Mouse (Mus musculus) MEL (cell line): ENCODE data around the gene Dnal4. TPM values are rescaled to one million over a fixed set of nuclear protein-coding genes. Genes with fewer than 3 reads are reported as not detected.

Experiments used
- DNase-seq: peaks from one replicate; pipeline ENCODE4 v3.0.0; 2011; ENCODE audit warnings: low read depth, low spot score
- H3K27ac ChIP-seq: 2 replicates; pipeline ENCODE4 v1.5.1; 2012; ENCODE audit warnings: low read depth, mild to moderate bottlenecking, control low read depth, low read length, moderate library complexity; ENCODE audit not compliant: control insufficient read depth
- H3K27me3 ChIP-seq, 2 experiments: fragments of 150-350 bp in 1 of 2; sonication (generic) in 1 of 2; 2 replicates each; pipeline ENCODE4 v1.6.1; 2012; ENCODE audit warnings: low read length in 2 of 2, mild to moderate bottlenecking in 2 of 2, improper control_type of control experiment in 1 of 2, moderate library complexity in 1 of 2; ENCODE audit not compliant: insufficient read depth in 2 of 2, control insufficient read depth in 1 of 2
- H3K36me3 ChIP-seq, 2 experiments: 2 replicates each; pipeline ENCODE4 v1.6.1; 2012 to 2014; ENCODE audit warnings: low read length in 2 of 2, improper control_type of control experiment in 1 of 2, inconsistent platforms in 1 of 2, mild to moderate bottlenecking in 1 of 2; ENCODE audit not compliant: insufficient read depth in 2 of 2, control insufficient read depth in 1 of 2
- H3K4me1 ChIP-seq, 2 experiments: fragments of 150-350 bp in 1 of 2; sonication (generic) in 1 of 2; 2 replicates each; pipeline ENCODE4 v1.6.1; 2012; ENCODE audit warnings: low read length in 2 of 2, improper control_type of control experiment in 1 of 2, mild to moderate bottlenecking in 1 of 2; ENCODE audit not compliant: insufficient read depth in 2 of 2, control insufficient read depth in 1 of 2
- H3K4me3 ChIP-seq, 2 experiments: fragments of 150-350 bp in 1 of 2; sonication (generic) in 1 of 2; 2 replicates each; pipeline ENCODE4 v1.5.1; 2012; ENCODE audit warnings: low read depth in 2 of 2, low read length in 2 of 2, mild to moderate bottlenecking in 2 of 2, moderate library complexity in 2 of 2, control low read depth in 1 of 2, improper control_type of control experiment in 1 of 2; ENCODE audit not compliant: control insufficient read depth in 1 of 2, insufficient read depth in 1 of 2
- H3K79me2 ChIP-seq: 2 replicates; pipeline ENCODE4 v1.6.1; 2012; ENCODE audit warnings: mild to moderate bottlenecking, low read length, moderate library complexity; ENCODE audit not compliant: control insufficient read depth, poor library complexity, insufficient read depth
- H3K9ac ChIP-seq: 2 replicates; pipeline ENCODE4 v1.6.1; 2012; ENCODE audit warnings: low read depth, mild to moderate bottlenecking, control low read depth, low read length, moderate library complexity; ENCODE audit not compliant: control insufficient read depth, poor library complexity, severe bottlenecking
- H3K9me3 ChIP-seq: fragments of 150-350 bp; sonication (generic); replicated peaks from 2 replicates; pipeline ENCODE4 v1.6.1; 2012; ENCODE audit warnings: mild to moderate bottlenecking, low read length, improper control_type of control experiment, moderate library complexity; ENCODE audit not compliant: insufficient read depth
- CTCF ChIP-seq, 3 experiments: IDR thresholded peaks in 2 of 3; conservative IDR thresholded peaks in 1 of 3; 2 replicates each; pipeline ENCODE4 v1.5.1; 2011 to 2012; ENCODE audit warnings: low read length in 3 of 3, low read depth in 2 of 3, mild to moderate bottlenecking in 2 of 3, improper control_type of control experiment in 1 of 3, inconsistent platforms in 1 of 3, mixed read lengths in 1 of 3, moderate library complexity in 1 of 3; ENCODE audit not compliant: control insufficient read depth in 1 of 3, insufficient read depth in 1 of 3, poor library complexity in 1 of 3, severe bottlenecking in 1 of 3
- ELF1 ChIP-seq: IDR thresholded peaks from 2 replicates; pipeline ENCODE4 v1.6.1; 2014; ENCODE audit warnings: low read depth, mild to moderate bottlenecking, inconsistent platforms, low read length, improper control_type of control experiment, moderate library complexity
- EP300 ChIP-seq, 2 experiments: IDR thresholded peaks; 2 replicates each; pipeline ENCODE4 v1.6.1; 2011; ENCODE audit warnings: improper control_type of control experiment in 2 of 2, low read length in 2 of 2, low read depth in 1 of 2, mild to moderate bottlenecking in 1 of 2
- GATA1 ChIP-seq: IDR thresholded peaks from 2 replicates; pipeline ENCODE4 v1.6.1; 2011; ENCODE audit warnings: low read depth, low read length, improper control_type of control experiment
- KAT2A ChIP-seq: conservative IDR thresholded peaks from 2 replicates; pipeline ENCODE4 v1.6.1; 2012; ENCODE audit warnings: low read depth, low read length, improper control_type of control experiment, inconsistent platforms
- MXI1 ChIP-seq: IDR thresholded peaks from 2 replicates; pipeline ENCODE4 v1.6.1; 2011; ENCODE audit warnings: mild to moderate bottlenecking, low read depth, low read length, improper control_type of control experiment
- MYB ChIP-seq: IDR thresholded peaks from 2 replicates; pipeline ENCODE4 v1.6.1; 2011; ENCODE audit warnings: mild to moderate bottlenecking, low read depth, low read length, improper control_type of control experiment
- MYC ChIP-seq: IDR thresholded peaks from 2 replicates; pipeline ENCODE4 v1.6.1; 2011; ENCODE audit warnings: low read depth, mild to moderate bottlenecking, low read length, improper control_type of control experiment, moderate library complexity
- NELFE ChIP-seq: IDR thresholded peaks from 2 replicates; pipeline ENCODE4 v1.6.1; 2011; ENCODE audit warnings: low read depth, low read length, improper control_type of control experiment
- POLR2AphosphoS2 ChIP-seq: IDR thresholded peaks from 2 replicates; pipeline ENCODE4 v1.6.1; 2011; ENCODE audit warnings: low read length, improper control_type of control experiment
- TCF12 ChIP-seq: IDR thresholded peaks from 2 replicates; pipeline ENCODE4 v1.6.1; 2014; ENCODE audit warnings: low read depth, mild to moderate bottlenecking, inconsistent platforms, low read length, improper control_type of control experiment, moderate library complexity
- USF1 ChIP-seq: IDR thresholded peaks from 2 replicates; pipeline ENCODE4 v1.6.1; 2014; ENCODE audit warnings: low read depth, mild to moderate bottlenecking, inconsistent platforms, low read length, improper control_type of control experiment, moderate library complexity
- USF2 ChIP-seq, 2 experiments: IDR thresholded peaks; 2 replicates each; pipeline ENCODE4 v1.6.1; 2011 to 2012; ENCODE audit warnings: improper control_type of control experiment in 2 of 2, low read length in 2 of 2, borderline replicate concordance in 1 of 2, inconsistent platforms in 1 of 2, low read depth in 1 of 2, mild to moderate bottlenecking in 1 of 2; ENCODE audit not compliant: insufficient read depth in 1 of 2
- polyA plus RNA-seq, 2 experiments: library from polyadenylated mRNA; stranded (reverse) in 1 of 2; unstranded in 1 of 2; fragments of >175 nt in 1 of 2; fragments of >200 nt in 1 of 2; gene quantifications; 2 replicates each; pipeline versions ENCODE4 v1.2.1 to v1.2.4; 2012; ENCODE audit warnings: low replicate concordance in 2 of 2, low read depth in 1 of 2; ENCODE audit not compliant: insufficient read length in 2 of 2, insufficient read depth in 1 of 2, missing spikeins in 1 of 2
- total RNA-seq: library from RNA; depleted of rRNA; stranded (reverse); fragments of 300-350 nt; gene quantifications from 2 replicates; pipeline ENCODE4 v1.2.3, GENCODE M21; 2012; rRNA removed

Dnal4 gene
- 14.7 and 19.5 TPM in 2 replicates for total RNA-seq
- polyA plus RNA-seq: 10 to 100 TPM in 1 of 2 experiments, not detected in 1; 30.0 TPM

- H3K27me3 ChIP-seq: no peaks in the 10 kb centered on the region; a peak in 1 of 4 replicates
- no peak for TF ChIP-seq USF1
- no peak for TF ChIP-seq MYB
- no peak for TF ChIP-seq USF2 (IDR thresholded peaks at IDR 0.05; ENCODE audit: borderline replicate concordance in 1 of 2, insufficient read depth in 1 of 2, low read depth in 1 of 2, low read length in 2 of 2)
- TF ChIP-seq CTCF (IDR thresholded peaks at IDR 0.05 in 2 of 3, conservative IDR thresholded peaks at IDR 0.05 in 1 of 3; ENCODE audit: control insufficient read depth in 1 of 3, insufficient read depth in 1 of 3, low read depth in 2 of 3, low read length in 3 of 3, poor library complexity in 1 of 3, severe bottlenecking in 1 of 3): no peak
- TF ChIP-seq MYC: no peak
- no peak for TF ChIP-seq GATA1
- TF ChIP-seq MXI1: no peak
- no peak for TF ChIP-seq TCF12
- TF ChIP-seq EP300 (IDR thresholded peaks at IDR 0.05; ENCODE audit: low read depth in 1 of 2, low read length in 2 of 2): no peak
- no peak for TF ChIP-seq NELFE
- no peak within 1 kb of the TSS for H3K9ac ChIP-seq
Measured at GRCm38 (mm10) chr15:79777749-79778148, at the start of gene Dnal4. Gene Dnal4, minus strand, starts transcription at chr15:79777849.

GRCm38 (mm10) chr15:79827061-79827777 lies 49.6 kb upstream of the Dnal4 start:
- TF ChIP-seq ELF1 (no peak), KAT2A (no peak), POLR2AphosphoS2 (peak; percentile 30; the same call in 1 of the 2 replicates)
- no peak overlapping the region for H3K9ac ChIP-seq
- no peak overlapping the region for H3K27ac ChIP-seq
- H3K36me3 ChIP-seq: peaks cover 0 to 25% of the 10 kb centered on the region in 2 experiments; a peak in 3 of 4 replicates
- DNase-seq: no peak
- peaks cover 1% of the 10 kb centered on the region for H3K79me2 ChIP-seq
- peaks cover 18 to 19% of the 10 kb centered on the region in 2 experiments; a peak in 3 of 4 replicates for H3K4me1 ChIP-seq
- no peaks in the 10 kb centered on the region for H3K27me3 ChIP-seq
- H3K4me3 ChIP-seq: no peak overlapping the region
- no peaks in the 10 kb centered on the region for H3K9me3 ChIP-seq

More at GRCm38 (mm10) chr15:79777749-79778148, at the start of gene Dnal4:
- Histone ChIP-seq H3K36me3 (0 out of 4 replicates have a peak, but pooled peaks cover 0 to 2% of the 10 kb centered on the region in 2 experiments), H3K79me2 (no peaks in the 10 kb centered on the region), H3K4me3 (no peak within 1 kb of the TSS), H3K4me1 (peaks cover 0 to 6% of the 10 kb centered on the region in 2 experiments; a peak in 1 of 4 replicates), H3K9me3 (no peaks in the 10 kb centered on the region), H3K27ac (no peak within 1 kb of the TSS)
- DNase-seq: no peak
